Mouse (Mus musculus) kidney, embryonic 16.5 days (tissue): ENCODE results near the gene Inpp5d. TPM values are rescaled to one million over a fixed set of nuclear protein-coding genes. Genes with fewer than 3 reads are reported as not detected.

Source experiments
- polyA plus RNA-seq: library from polyadenylated mRNA; unstranded; fragments of >200 nt; fragmentation: Nextera tagmentation; extraction: Ambion mirVana; gene quantifications from 2 replicates; pipeline ENCODE4 v1.2.1, GENCODE M21; 2015

The Inpp5d gene
- polyA plus RNA-seq, 1 experiment from 2014 or later: 9.1 TPM

Other genes starting within 250 kb of the Inpp5d start
- 0.94 and 1.2 TPM in 2 replicates for gene Kcnj13, start 225.6 kb upstream of the Inpp5d start, polyA plus RNA-seq
- gene Snorc, start 150.0 kb upstream of the Inpp5d start, polyA plus RNA-seq: not detected in 2 replicates
- gene Neu2, start 110.4 kb upstream of the Inpp5d start, polyA plus RNA-seq: 0.84 and 1.2 TPM in 2 replicates
- 2.0 and 2.7 TPM in 2 replicates for gene Ngef, start 46.4 kb upstream of the Inpp5d start, polyA plus RNA-seq
- gene Atg16l1, start 135.6 kb downstream of the Inpp5d start, polyA plus RNA-seq: 29.7 and 31.6 TPM in 2 replicates
- 1.3 and 2.0 TPM in 2 replicates for gene Sag, start 183.4 kb downstream of the Inpp5d start, polyA plus RNA-seq
- 33.8 and 35.3 TPM in 2 replicates for gene Dgkd, start 233.0 kb downstream of the Inpp5d start, polyA plus RNA-seq